Mouse (Mus musculus): ENCODE measurements around the gene Olfr1015. TPM values are rescaled to one million over a fixed set of nuclear protein-coding genes. Genes with fewer than 3 reads are reported as not detected.

Gene Olfr1015
- polyA plus RNA-seq, 1 experiment from 2014 or later, result not detected

DNA sequence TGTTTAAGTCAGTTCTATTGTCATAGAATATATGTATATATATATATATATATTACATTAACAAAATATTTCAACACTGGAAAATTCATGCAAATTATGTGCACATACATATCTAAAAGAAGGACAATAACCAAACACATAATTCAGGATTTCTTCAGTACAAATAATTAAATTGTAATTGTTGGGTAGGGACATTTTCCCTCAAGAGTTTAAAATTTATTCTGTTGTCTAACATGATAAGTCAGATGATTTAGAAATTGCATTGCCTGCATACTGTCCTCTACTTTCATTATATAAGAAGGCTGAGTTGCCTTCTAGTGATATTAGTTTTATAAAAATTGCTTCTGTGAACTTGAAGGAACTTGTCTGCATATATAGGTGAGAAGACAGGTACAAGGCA, 36.4 kb downstream of the Olfr1015 start, which contains the start of gene Olfr1018:
TSS of gene Olfr1018 (plus strand) at position 301 of the 400 bp plus-strand sequence.
- Histone ChIP-seq H3K4me2 (ENCODE audit: low read length) (no peak within 1 kb of the TSS), H3K36me3 (ENCODE audit: control insufficient read depth, insufficient read depth, low read length) (no peaks in the 10 kb centered on the region), H3K27me3 (ENCODE audit: control insufficient read depth, insufficient read depth, low read length) (no peaks in the 10 kb centered on the region), H3K4me3 (ENCODE audit: control insufficient read depth in 1 of 2, insufficient read depth in 1 of 2, low read depth in 1 of 2, low read length in 2 of 2) (no peak within 1 kb of the TSS), H3K9me3 (ENCODE audit: control insufficient read depth, low read length) (no peaks in the 10 kb centered on the region), H3K9ac (ENCODE audit: low read length) (no peak within 1 kb of the TSS), H3K27ac (replicated peaks in 1 of 2; ENCODE audit: control insufficient read depth in 1 of 2, insufficient read depth in 1 of 2, low read depth in 2 of 2, low read length in 2 of 2) (no peak within 1 kb of the TSS), H3K4me1 (ENCODE audit: control insufficient read depth in 2 of 2, insufficient read depth in 2 of 2, low read length in 2 of 2) (no peaks in the 10 kb centered on the region)
- ATAC-seq (ENCODE audit: insufficient number of reproducible peaks, insufficient read depth, low FRiP score, low read depth), result no peak

Other genes with a start within 250 kb of the Olfr1015 start
- gene Olfr996, start 202.8 kb upstream of the Olfr1015 start, polyA plus RNA-seq (2014; fragmentation: Nextera tagmentation; extraction: Ambion mirVana), result not detected in 2 replicates
- gene Olfr998, start 193.1 kb upstream of the Olfr1015 start, polyA plus RNA-seq (2014; fragmentation: Nextera tagmentation; extraction: Ambion mirVana), result not detected in 2 replicates
- gene Olfr1000, start 170.1 kb upstream of the Olfr1015 start, polyA plus RNA-seq (2014; fragmentation: Nextera tagmentation; extraction: Ambion mirVana), result not detected in 2 replicates
- not detected in 2 replicates for gene Olfr1002, start 131.3 kb upstream of the Olfr1015 start, polyA plus RNA-seq (2014; fragmentation: Nextera tagmentation; extraction: Ambion mirVana)
- not detected in 2 replicates for gene Olfr154, start 117.6 kb upstream of the Olfr1015 start, polyA plus RNA-seq (2014; fragmentation: Nextera tagmentation; extraction: Ambion mirVana)
- gene Olfr1006, start 103.2 kb upstream of the Olfr1015 start, polyA plus RNA-seq (2014; fragmentation: Nextera tagmentation; extraction: Ambion mirVana), result not detected in 2 replicates
- not detected in 2 replicates for gene Olfr1008, start 92.6 kb upstream of the Olfr1015 start, polyA plus RNA-seq (2014; fragmentation: Nextera tagmentation; extraction: Ambion mirVana)
- not detected in 2 replicates for gene Olfr1009, start 66.6 kb upstream of the Olfr1015 start, polyA plus RNA-seq (2014; fragmentation: Nextera tagmentation; extraction: Ambion mirVana)
- not detected in 2 replicates for gene Olfr1012, start 19.3 kb upstream of the Olfr1015 start, polyA plus RNA-seq (2014; fragmentation: Nextera tagmentation; extraction: Ambion mirVana)
- gene Olfr1013, start 14.9 kb upstream of the Olfr1015 start, polyA plus RNA-seq (2014; fragmentation: Nextera tagmentation; extraction: Ambion mirVana), result not detected in 2 replicates
- gene Olfr1014, start 9.3 kb upstream of the Olfr1015 start, polyA plus RNA-seq (2014; fragmentation: Nextera tagmentation; extraction: Ambion mirVana), result not detected in 2 replicates
- not detected in 2 replicates for gene Olfr1016, start 20.5 kb downstream of the Olfr1015 start, polyA plus RNA-seq (2014; fragmentation: Nextera tagmentation; extraction: Ambion mirVana)
- not detected in 2 replicates for gene Olfr1018, start 36.5 kb downstream of the Olfr1015 start, polyA plus RNA-seq (2014; fragmentation: Nextera tagmentation; extraction: Ambion mirVana)
- not detected in 2 replicates for gene Olfr1019, start 63.5 kb downstream of the Olfr1015 start, polyA plus RNA-seq (2014; fragmentation: Nextera tagmentation; extraction: Ambion mirVana)
- not detected in 2 replicates for gene Olfr1020, start 65.0 kb downstream of the Olfr1015 start, polyA plus RNA-seq (2014; fragmentation: Nextera tagmentation; extraction: Ambion mirVana)
- not detected in 2 replicates for gene Olfr1022, start 86.6 kb downstream of the Olfr1015 start, polyA plus RNA-seq (2014; fragmentation: Nextera tagmentation; extraction: Ambion mirVana)
- not detected in 2 replicates for gene Olfr1023, start 103.6 kb downstream of the Olfr1015 start, polyA plus RNA-seq (2014; fragmentation: Nextera tagmentation; extraction: Ambion mirVana)
- gene Olfr1024, start 123.0 kb downstream of the Olfr1015 start, polyA plus RNA-seq (2014; fragmentation: Nextera tagmentation; extraction: Ambion mirVana), result not detected in 2 replicates
- not detected in 2 replicates for gene Olfr1025-ps1, start 133.2 kb downstream of the Olfr1015 start, polyA plus RNA-seq (2014; fragmentation: Nextera tagmentation; extraction: Ambion mirVana)
- not detected in 2 replicates for gene Olfr1026, start 139.5 kb downstream of the Olfr1015 start, polyA plus RNA-seq (2014; fragmentation: Nextera tagmentation; extraction: Ambion mirVana)
- gene Olfr1028, start 168.4 kb downstream of the Olfr1015 start, polyA plus RNA-seq (2014; fragmentation: Nextera tagmentation; extraction: Ambion mirVana), result not detected in 2 replicates
- gene Olfr1029, start 191.9 kb downstream of the Olfr1015 start, polyA plus RNA-seq (2014; fragmentation: Nextera tagmentation; extraction: Ambion mirVana), result not detected in 2 replicates
- not detected in 2 replicates for gene Olfr1030, start 197.3 kb downstream of the Olfr1015 start, polyA plus RNA-seq (2014; fragmentation: Nextera tagmentation; extraction: Ambion mirVana)
- gene Olfr1031, start 208.3 kb downstream of the Olfr1015 start, polyA plus RNA-seq (2014; fragmentation: Nextera tagmentation; extraction: Ambion mirVana), result not detected in 2 replicates
- gene Olfr1032, start 223.5 kb downstream of the Olfr1015 start, polyA plus RNA-seq (2014; fragmentation: Nextera tagmentation; extraction: Ambion mirVana), result not detected in 2 replicates
- gene Olfr1033, start 238.6 kb downstream of the Olfr1015 start, polyA plus RNA-seq (2014; fragmentation: Nextera tagmentation; extraction: Ambion mirVana), result 2.7 and 3.9 TPM in 2 replicates